Mouse (Mus musculus): ENCODE results near the gene Strn4. TPM values are rescaled to one million over a fixed set of nuclear protein-coding genes. Genes with fewer than 3 reads are reported as not detected.
A peak's percentile ranks its signal among the peaks of the same experiment; 100 is the strongest.

The Strn4 gene
- polyA plus RNA-seq, 1 experiment from 2014 or later: 186 TPM

- ATAC-seq: no peak
- no peak overlapping the region for H3K9ac ChIP-seq (replicated peaks)
- H3K27me3 ChIP-seq: 0 out of 2 replicates have a peak, but pooled peaks cover 10% of the 10 kb centered on the region
- no peak overlapping the region for H3K27ac ChIP-seq
- H3K36me3 ChIP-seq: 0 out of 2 replicates have a peak, but pooled peaks cover 2% of the 10 kb centered on the region
- WGBS: 89% methylated on average over 8 of the region's 8 CpGs
- H3K4me1 ChIP-seq (replicated peaks): peaks cover 40% of the 10 kb centered on the region
- H3K4me3 ChIP-seq (replicated peaks): no peak overlapping the region
- H3K4me2 ChIP-seq (replicated peaks): no peak overlapping the region
- no peaks in the 10 kb centered on the region for H3K9me3 ChIP-seq
Observed at GRCm38 (mm10) chr7:16785541-16786083, 30.1 kb upstream of the Strn4 start.

- Histone ChIP-seq H3K4me1 (replicated peaks) (no peaks in the 10 kb centered on the region), H3K27me3 (no peaks in the 10 kb centered on the region), H3K4me2 (replicated peaks) (no peak overlapping the region), H3K9me3 (no peaks in the 10 kb centered on the region), H3K36me3 (peaks cover 8% of the 10 kb centered on the region), H3K9ac (replicated peaks) (no peak overlapping the region; the same call in 1 of the 2 replicates), H3K4me3 (replicated peaks) (no peak overlapping the region), H3K27ac (no peak overlapping the region)
- 87% methylated on average over 5 of the region's 5 CpGs for WGBS
- ATAC-seq: no peak
Observed at GRCm38 (mm10) chr7:16792316-16792715, 23.4 kb upstream of the Strn4 start.

- WGBS: 92% methylated on average over 19 of the region's 19 CpGs
- peaks cover 17% of the 10 kb centered on the region for H3K36me3 ChIP-seq
- no peak overlapping the region for H3K27ac ChIP-seq
- H3K4me3 ChIP-seq (replicated peaks): no peak overlapping the region
- H3K27me3 ChIP-seq: no peaks in the 10 kb centered on the region
- H3K4me1 ChIP-seq (replicated peaks): no peaks in the 10 kb centered on the region
- ATAC-seq: no peak
- no peak overlapping the region for H3K9ac ChIP-seq (replicated peaks)
- H3K9me3 ChIP-seq: no peaks in the 10 kb centered on the region
- no peak overlapping the region for H3K4me2 ChIP-seq (replicated peaks)
Observed at GRCm38 (mm10) chr7:16793010-16793725, 22.5 kb upstream of the Strn4 start.

GRCm38 (mm10) chr7:16794886-16795285 is 20.8 kb upstream of the Strn4 start:
- 97% methylated on average over 5 of the region's 5 CpGs for WGBS
- no peaks in the 10 kb centered on the region for H3K27me3 ChIP-seq
- no peaks in the 10 kb centered on the region for H3K4me1 ChIP-seq (replicated peaks)
- ATAC-seq: no peak
- peaks cover 18% of the 10 kb centered on the region for H3K36me3 ChIP-seq
- H3K4me3 ChIP-seq (replicated peaks): no peak overlapping the region
- no peak overlapping the region for H3K27ac ChIP-seq
- no peak overlapping the region for H3K4me2 ChIP-seq (replicated peaks)
- no peaks in the 10 kb centered on the region for H3K9me3 ChIP-seq
- H3K9ac ChIP-seq (replicated peaks): no peak overlapping the region

- peak; percentile 58 for ATAC-seq
- Histone ChIP-seq H3K4me3 (replicated peaks) (no peak overlapping the region), H3K9me3 (no peaks in the 10 kb centered on the region), H3K36me3 (peaks cover 24% of the 10 kb centered on the region), H3K27ac (no peak overlapping the region), H3K9ac (replicated peaks) (no peak overlapping the region), H3K4me1 (replicated peaks) (0 out of 2 replicates have a peak, but pooled peaks cover under 1% of the 10 kb centered on the region), H3K27me3 (no peaks in the 10 kb centered on the region), H3K4me2 (replicated peaks) (no peak overlapping the region)
- 37% methylated on average over 8 of the region's 8 CpGs for WGBS
Observed at GRCm38 (mm10) chr7:16804409-16805028, 11.2 kb upstream of the Strn4 start.

GRCm38 (mm10) chr7:16807936-16808335 is 7.8 kb upstream of the Strn4 start:
- Histone ChIP-seq H3K27me3 (peaks cover 30% of the 10 kb centered on the region), H3K27ac (no peak overlapping the region), H3K9me3 (no peaks in the 10 kb centered on the region), H3K9ac (replicated peaks) (no peak overlapping the region), H3K36me3 (peaks cover 25% of the 10 kb centered on the region), H3K4me2 (replicated peaks) (no peak overlapping the region), H3K4me1 (replicated peaks) (peaks cover 32% of the 10 kb centered on the region), H3K4me3 (replicated peaks) (no peak overlapping the region)
- ATAC-seq: no peak
- WGBS: 86% methylated on average over 9 of the region's 9 CpGs

- no peak overlapping the region for H3K9ac ChIP-seq (replicated peaks)
- peaks cover 35% of the 10 kb centered on the region for H3K27me3 ChIP-seq
- peaks cover 39% of the 10 kb centered on the region for H3K4me1 ChIP-seq (replicated peaks)
- ATAC-seq: no peak
- peaks cover 25% of the 10 kb centered on the region for H3K36me3 ChIP-seq
- H3K27ac ChIP-seq: no peak overlapping the region
- WGBS: 87% methylated on average over 9 of the region's 9 CpGs
- no peaks in the 10 kb centered on the region for H3K9me3 ChIP-seq
- H3K4me3 ChIP-seq (replicated peaks): no peak overlapping the region
- H3K4me2 ChIP-seq (replicated peaks): no peak overlapping the region
Observed at GRCm38 (mm10) chr7:16808647-16809046, 7.0 kb upstream of the Strn4 start.

- Histone ChIP-seq H3K4me2 (replicated peaks) (peak overlapping the region; percentile 82), H3K9me3 (no peaks in the 10 kb centered on the region), H3K36me3 (peaks cover 25% of the 10 kb centered on the region), H3K9ac (replicated peaks) (no peak overlapping the region), H3K27me3 (peaks cover 35% of the 10 kb centered on the region), H3K4me3 (replicated peaks) (0 out of 2 replicates have a peak overlapping the region, but pooled peaks have one; percentile 53), H3K27ac (peak overlapping the region; percentile 92; the same call in 1 of the 2 replicates), H3K4me1 (replicated peaks) (peaks cover 50% of the 10 kb centered on the region)
- 0 out of 2 replicates have a peak, but pooled peaks have one; percentile 11 for ATAC-seq
- 35% methylated on average over 10 of the region's 10 CpGs for WGBS
Observed at GRCm38 (mm10) chr7:16809739-16810138, 6.0 kb upstream of the Strn4 start.

GRCm38 (mm10) chr7:16810399-16810919 is 5.2 kb upstream of the Strn4 start:
- Histone ChIP-seq H3K4me1 (replicated peaks) (peaks cover 57% of the 10 kb centered on the region), H3K9me3 (no peaks in the 10 kb centered on the region), H3K4me3 (replicated peaks) (peak overlapping the region; percentile 53), H3K27me3 (peaks cover 35% of the 10 kb centered on the region), H3K9ac (replicated peaks) (peak overlapping the region; percentile 78), H3K27ac (peak overlapping the region; percentile 92), H3K4me2 (replicated peaks) (peak overlapping the region; percentile 82), H3K36me3 (peaks cover 25% of the 10 kb centered on the region)
- 50% methylated on average over 28 of the region's 28 CpGs for WGBS
- ATAC-seq: 0 out of 2 replicates have a peak, but pooled peaks have one; percentile 0

GRCm38 (mm10) chr7:16810920-16811648 is 4.6 kb upstream of the Strn4 start:
- Histone ChIP-seq H3K9ac (replicated peaks) (peak overlapping the region; percentile 78), H3K9me3 (no peaks in the 10 kb centered on the region), H3K27me3 (peaks cover 35% of the 10 kb centered on the region), H3K4me3 (replicated peaks) (peak overlapping the region; percentile 53), H3K36me3 (peaks cover 25% of the 10 kb centered on the region), H3K4me2 (replicated peaks) (peak overlapping the region; percentile 82), H3K27ac (peak overlapping the region; percentile 92), H3K4me1 (replicated peaks) (peaks cover 61% of the 10 kb centered on the region)
- WGBS: 3% methylated on average over 87 of the region's 90 CpGs
- peak; percentile 24 for ATAC-seq

- Histone ChIP-seq H3K27ac (peak overlapping the region; percentile 92), H3K9ac (replicated peaks) (peak overlapping the region; percentile 78), H3K4me2 (replicated peaks) (peak overlapping the region; percentile 82), H3K9me3 (no peaks in the 10 kb centered on the region), H3K27me3 (peaks cover 35% of the 10 kb centered on the region), H3K4me3 (replicated peaks) (peak overlapping the region; percentile 53), H3K36me3 (peaks cover 22% of the 10 kb centered on the region), H3K4me1 (replicated peaks) (peaks cover 61% of the 10 kb centered on the region)
- ATAC-seq: no peak
- WGBS: 15% methylated on average over 17 of the region's 17 CpGs
Observed at GRCm38 (mm10) chr7:16811649-16812070, 4.0 kb upstream of the Strn4 start.
